Mouse (Mus musculus) frontal cortex, adult (tissue): ENCODE measurements around the gene Lrrn3.

Experiments used
- ATAC-seq: cut with Nextera tagmentation; 2 replicates; pipeline ENCODE4 v1.9.2; 2017; ENCODE audit warnings: mild to moderate bottlenecking, moderate library complexity, mixed read lengths; ENCODE audit not compliant: low TSS enrichment

The Lrrn3 gene

GRCm38 (mm10) chr12:41486331-41486730, at the start of gene Lrrn3:
Gene Lrrn3, minus strand, starts transcription at chr12:41486431.
- no peak for ATAC-seq

GRCm38 (mm10) chr12:41528410-41528809, 42.2 kb upstream of the Lrrn3 start:
- ATAC-seq: no peak

GRCm38 (mm10) chr12:41526688-41527087, 40.5 kb upstream of the Lrrn3 start:
- no peak for ATAC-seq

GRCm38 (mm10) chr12:41521671-41522070, 35.4 kb upstream of the Lrrn3 start:
- ATAC-seq: no peak

- no peak for ATAC-seq
Observed at GRCm38 (mm10) chr12:41520326-41520725, 34.1 kb upstream of the Lrrn3 start.

- no peak; the same call in none of the 2 replicates for ATAC-seq
Observed at GRCm38 (mm10) chr12:41518897-41519296, 32.7 kb upstream of the Lrrn3 start.

- peak; percentile 92 for ATAC-seq
Observed at GRCm38 (mm10) chr12:41510588-41510987, 24.4 kb upstream of the Lrrn3 start.

GRCm38 (mm10) chr12:41508610-41509009, 22.4 kb upstream of the Lrrn3 start:
- peak; percentile 82 for ATAC-seq

GRCm38 (mm10) chr12:41500049-41500820, 14.0 kb upstream of the Lrrn3 start:
- no peak for ATAC-seq

- ATAC-seq: peak; percentile 57; the same call in 1 of the 2 replicates
Observed at GRCm38 (mm10) chr12:41494620-41495019, 8.4 kb upstream of the Lrrn3 start.

- no peak for ATAC-seq
Observed at GRCm38 (mm10) chr12:41487005-41487404, 774 bp upstream of the Lrrn3 start.

GRCm38 (mm10) chr12:41485512-41486215, 567 bp downstream of the Lrrn3 start:
- peak; percentile 85 for ATAC-seq

GRCm38 (mm10) chr12:41484689-41485511, 1.3 kb downstream of the Lrrn3 start:
- ATAC-seq: peak; percentile 60

GRCm38 (mm10) chr12:41483593-41484451, 2.4 kb downstream of the Lrrn3 start:
- peak; percentile 24 for ATAC-seq

GRCm38 (mm10) chr12:41483091-41483592, 3.1 kb downstream of the Lrrn3 start:
- peak; percentile 17; the same call in 1 of the 2 replicates for ATAC-seq

- no peak for ATAC-seq
Observed at GRCm38 (mm10) chr12:41481486-41481885, 4.7 kb downstream of the Lrrn3 start.

GRCm38 (mm10) chr12:41469096-41469801, 17.0 kb downstream of the Lrrn3 start:
- ATAC-seq: 0 out of 2 replicates have a peak, but pooled peaks have one; percentile 22

GRCm38 (mm10) chr12:41468374-41468991, 17.7 kb downstream of the Lrrn3 start:
- peak; percentile 69; the same call in 1 of the 2 replicates for ATAC-seq

- no peak for ATAC-seq
Observed at GRCm38 (mm10) chr12:41438446-41438845, 47.8 kb downstream of the Lrrn3 start.
